Mouse (Mus musculus) kidney, postnatal 0 days (tissue): ENCODE data around the gene Pcsk5. TPM values are rescaled to one million over a fixed set of nuclear protein-coding genes. Genes with fewer than 3 reads are reported as not detected.

ENCODE experiments used
- ATAC-seq: fragments of 200-750 bp; cut with Nextera tagmentation; replicated peaks from 2 replicates; pipeline ENCODE4 v1.8.0; 2017; ENCODE audit warnings: low read depth, moderate number of reproducible peaks, moderate TSS enrichment, moderate library complexity; ENCODE audit not compliant: low FRiP score
- DNase-seq: peaks from one replicate; pipeline ENCODE4 v3.0.0-alpha.2; 2016; ENCODE audit warnings: low spot score
- H3K27ac ChIP-seq: fragments of 300-500 bp; sonication (generic); 2 replicates; pipeline ENCODE4 v1.5.1; 2014; ENCODE audit warnings: mild to moderate bottlenecking
- H3K27me3 ChIP-seq: fragments of 300-500 bp; sonication (generic); 2 replicates; pipeline ENCODE4 v1.6.1; 2014; ENCODE audit warnings: low read length, mixed read lengths; ENCODE audit not compliant: insufficient read depth
- H3K36me3 ChIP-seq: fragments of 300-500 bp; sonication (generic); 2 replicates; pipeline ENCODE4 v1.6.1; 2014; ENCODE audit warnings: low read length, mixed read lengths; ENCODE audit not compliant: insufficient read depth
- H3K4me1 ChIP-seq: fragments of 300-500 bp; sonication (generic); replicated peaks from 2 replicates; pipeline ENCODE4 v1.6.1; 2014; ENCODE audit warnings: antibody characterized with exemption, low read length, mixed read lengths; ENCODE audit not compliant: insufficient read depth
- H3K4me2 ChIP-seq: fragments of 300-500 bp; sonication (generic); 2 replicates; pipeline ENCODE4 v1.6.1; 2014; ENCODE audit warnings: mild to moderate bottlenecking, low read length, moderate library complexity, mixed read lengths
- H3K4me3 ChIP-seq: fragments of 300-500 bp; sonication (generic); replicated peaks from 2 replicates; pipeline ENCODE4 v1.5.1; 2014; ENCODE audit warnings: low read depth, low read length
- H3K9ac ChIP-seq: fragments of 300-500 bp; sonication (generic); 2 replicates; pipeline ENCODE4 v1.6.1; 2014; ENCODE audit warnings: low read depth, low read length
- H3K9me3 ChIP-seq: fragments of 300-500 bp; sonication (generic); replicated peaks from 2 replicates; pipeline ENCODE4 v1.6.1; 2016; ENCODE audit warnings: low read length, inconsistent platforms, mixed read lengths
- CTCF ChIP-seq: IDR thresholded peaks from 2 replicates; pipeline ENCODE4 v1.5.1; 2016; ENCODE audit warnings: antibody characterized with exemption, low read depth, mild to moderate bottlenecking, moderate library complexity
- WGBS: fragments of 180-500 bp; shearing (Covaris S2); extraction: QIAGEN DNeasy Blood & Tissue Kit; methylation state at CpG from one replicate; pipeline ENCODE4 v1.1.7; 2014; 5-methylcytosine and 5-hydroxymethylcytosine counted together
- polyA plus RNA-seq: library from polyadenylated mRNA; unstranded; fragments of >200 nt; fragmentation: Nextera tagmentation; extraction: Ambion mirVana; gene quantifications from 2 replicates; pipeline ENCODE4 v1.2.1, GENCODE M21; 2015

The Pcsk5 gene
- polyA plus RNA-seq, 1 experiment from 2014 or later: 17.4 TPM

- Histone ChIP-seq H3K27ac (peak overlapping the region; percentile 87; the same call in 1 of the 2 replicates), H3K9me3 (no peaks in the 10 kb centered on the region), H3K4me1 (0 out of 2 replicates have a peak, but pooled peaks cover 10% of the 10 kb centered on the region), H3K27me3 (no peaks in the 10 kb centered on the region), H3K9ac (peak overlapping the region; percentile 83), H3K36me3 (no peaks in the 10 kb centered on the region), H3K4me2 (peak overlapping the region; percentile 76), H3K4me3 (peak overlapping the region; percentile 80)
- ATAC-seq (peak; percentile 5; the same call in 1 of the 2 replicates), DNase-seq (peak; percentile 77)
- under 1% methylated on average over 28 of the region's 28 CpGs for WGBS
- peak; percentile 57 for TF ChIP-seq CTCF
Measured at GRCm38 (mm10) chr19:17835681-17836565, 1.5 kb downstream of the Pcsk5 start.

GRCm38 (mm10) chr19:17834894-17835293 lies 2.5 kb downstream of the Pcsk5 start:
- no peak overlapping the region for H3K27ac ChIP-seq
- H3K9me3 ChIP-seq: no peaks in the 10 kb centered on the region
- ATAC-seq (no peak), DNase-seq (no peak)
- H3K4me1 ChIP-seq: 0 out of 2 replicates have a peak, but pooled peaks cover 10% of the 10 kb centered on the region
- no peak overlapping the region for H3K4me3 ChIP-seq
- H3K9ac ChIP-seq: no peak overlapping the region
- H3K36me3 ChIP-seq: no peaks in the 10 kb centered on the region
- no peak for TF ChIP-seq CTCF
- no peak overlapping the region for H3K4me2 ChIP-seq
- H3K27me3 ChIP-seq: no peaks in the 10 kb centered on the region

GRCm38 (mm10) chr19:17831376-17831775 lies 6.1 kb downstream of the Pcsk5 start:
- DNase-seq: peak; percentile 40
- Histone ChIP-seq H3K4me3 (no peak overlapping the region), H3K9me3 (no peaks in the 10 kb centered on the region), H3K9ac (no peak overlapping the region), H3K4me2 (no peak overlapping the region), H3K27me3 (no peaks in the 10 kb centered on the region), H3K27ac (no peak overlapping the region), H3K36me3 (no peaks in the 10 kb centered on the region), H3K4me1 (0 out of 2 replicates have a peak, but pooled peaks cover 10% of the 10 kb centered on the region)
- no peak for ATAC-seq
- 64% methylated on average over 2 of the region's 2 CpGs for WGBS
- TF ChIP-seq CTCF: no peak

GRCm38 (mm10) chr19:17828414-17828813 lies 9.0 kb downstream of the Pcsk5 start:
- no peak overlapping the region for H3K4me2 ChIP-seq
- no peak overlapping the region for H3K4me3 ChIP-seq
- H3K4me1 ChIP-seq: no peaks in the 10 kb centered on the region
- no peaks in the 10 kb centered on the region for H3K36me3 ChIP-seq
- no peak for ATAC-seq
- no peak overlapping the region for H3K27ac ChIP-seq
- TF ChIP-seq CTCF: no peak
- H3K9me3 ChIP-seq: no peaks in the 10 kb centered on the region
- DNase-seq: no peak
- H3K9ac ChIP-seq: no peak overlapping the region
- 60% methylated on average over 8 of the region's 8 CpGs for WGBS
- no peaks in the 10 kb centered on the region for H3K27me3 ChIP-seq

- TF ChIP-seq CTCF: no peak
Measured at GRCm38 (mm10) chr19:17826694-17827093, 10.7 kb downstream of the Pcsk5 start.

GRCm38 (mm10) chr19:17820046-17820445 lies 17.4 kb downstream of the Pcsk5 start:
- ATAC-seq (no peak), DNase-seq (no peak)
- 86% methylated on average over 2 of the region's 2 CpGs for WGBS
- no peak overlapping the region for H3K9ac ChIP-seq
- H3K4me1 ChIP-seq: peaks cover 4% of the 10 kb centered on the region; the same call in 1 of the 2 replicates
- H3K9me3 ChIP-seq: no peaks in the 10 kb centered on the region
- no peaks in the 10 kb centered on the region for H3K36me3 ChIP-seq
- no peak for TF ChIP-seq CTCF
- H3K27ac ChIP-seq: no peak overlapping the region
- no peaks in the 10 kb centered on the region for H3K27me3 ChIP-seq
- no peak overlapping the region for H3K4me2 ChIP-seq
- H3K4me3 ChIP-seq: no peak overlapping the region

More at GRCm38 (mm10) chr19:17826694-17827093, 10.7 kb downstream of the Pcsk5 start:
- 68% methylated on average over 3 of the region's 3 CpGs for WGBS
- H3K9me3 ChIP-seq: no peaks in the 10 kb centered on the region
- peaks cover under 1% of the 10 kb centered on the region; the same call in 1 of the 2 replicates for H3K4me1 ChIP-seq
- H3K4me3 ChIP-seq: no peak overlapping the region
- no peak overlapping the region for H3K9ac ChIP-seq
- no peaks in the 10 kb centered on the region for H3K27me3 ChIP-seq
- H3K4me2 ChIP-seq: no peak overlapping the region
- DNase-seq: no peak
- ATAC-seq: no peak
- no peaks in the 10 kb centered on the region for H3K36me3 ChIP-seq
- no peak overlapping the region for H3K27ac ChIP-seq
